Mouse (Mus musculus): Measurements from ENCODE around the gene Fmo5. TPM values are rescaled to one million over a fixed set of nuclear protein-coding genes. Genes with fewer than 3 reads are reported as not detected.
A peak's percentile ranks its signal among the peaks of the same experiment; 100 is the strongest.

The Fmo5 gene
- polyA plus RNA-seq, 1 experiment from 2014 or later: 3.7 TPM

- no peak for ATAC-seq (ENCODE audit: insufficient number of reproducible peaks, insufficient read depth, low FRiP score, low read depth)
- Histone ChIP-seq H3K4me1 (ENCODE audit: control insufficient read depth in 2 of 2, insufficient read depth in 2 of 2, low read length in 2 of 2) (no peaks in the 10 kb centered on the region), H3K36me3 (ENCODE audit: control insufficient read depth, insufficient read depth, low read length) (no peaks in the 10 kb centered on the region), H3K27me3 (ENCODE audit: control insufficient read depth, insufficient read depth, low read length) (no peaks in the 10 kb centered on the region; the same call in 1 of the 2 replicates), H3K27ac (replicated peaks in 1 of 2; ENCODE audit: control insufficient read depth in 1 of 2, insufficient read depth in 1 of 2, low read depth in 2 of 2, low read length in 2 of 2) (no peak overlapping the region), H3K9me3 (ENCODE audit: control insufficient read depth, low read length) (no peaks in the 10 kb centered on the region), H3K4me3 (ENCODE audit: control insufficient read depth in 1 of 2, insufficient read depth in 1 of 2, low read depth in 1 of 2, low read length in 2 of 2) (no peak overlapping the region), H3K9ac (ENCODE audit: low read length) (no peak overlapping the region), H3K4me2 (ENCODE audit: low read length) (no peak overlapping the region)
- WGBS: 91% methylated on average over 18 of the region's 19 CpGs
Observed at GRCm38 (mm10) chr3:97617091-97617825, 11.3 kb upstream of the Fmo5 start.

- Histone ChIP-seq H3K27me3 (ENCODE audit: control insufficient read depth, insufficient read depth, low read length) (no peaks in the 10 kb centered on the region), H3K4me2 (ENCODE audit: low read length) (no peak overlapping the region), H3K4me3 (ENCODE audit: control insufficient read depth in 1 of 2, insufficient read depth in 1 of 2, low read depth in 1 of 2, low read length in 2 of 2) (no peak overlapping the region), H3K9me3 (ENCODE audit: control insufficient read depth, low read length) (no peaks in the 10 kb centered on the region), H3K4me1 (ENCODE audit: control insufficient read depth in 2 of 2, insufficient read depth in 2 of 2, low read length in 2 of 2) (no peaks in the 10 kb centered on the region), H3K27ac (replicated peaks in 1 of 2; ENCODE audit: control insufficient read depth in 1 of 2, insufficient read depth in 1 of 2, low read depth in 2 of 2, low read length in 2 of 2) (no peak overlapping the region), H3K36me3 (ENCODE audit: control insufficient read depth, insufficient read depth, low read length) (no peaks in the 10 kb centered on the region), H3K9ac (ENCODE audit: low read length) (no peak overlapping the region)
- 72% methylated on average over 8 of the region's 8 CpGs for WGBS
- ATAC-seq (ENCODE audit: insufficient number of reproducible peaks, insufficient read depth, low FRiP score, low read depth): no peak
Observed at GRCm38 (mm10) chr3:97617899-97618298, 10.7 kb upstream of the Fmo5 start.

GRCm38 (mm10) chr3:97620657-97621056, 7.9 kb upstream of the Fmo5 start:
- Histone ChIP-seq H3K36me3 (ENCODE audit: control insufficient read depth, insufficient read depth, low read length) (no peaks in the 10 kb centered on the region), H3K4me2 (ENCODE audit: low read length) (no peak overlapping the region), H3K9me3 (ENCODE audit: control insufficient read depth, low read length) (no peaks in the 10 kb centered on the region), H3K4me1 (ENCODE audit: control insufficient read depth in 2 of 2, insufficient read depth in 2 of 2, low read length in 2 of 2) (no peaks in the 10 kb centered on the region), H3K4me3 (ENCODE audit: control insufficient read depth in 1 of 2, insufficient read depth in 1 of 2, low read depth in 1 of 2, low read length in 2 of 2) (no peak overlapping the region), H3K9ac (ENCODE audit: low read length) (no peak overlapping the region), H3K27ac (replicated peaks in 1 of 2; ENCODE audit: control insufficient read depth in 1 of 2, insufficient read depth in 1 of 2, low read depth in 2 of 2, low read length in 2 of 2) (no peak overlapping the region), H3K27me3 (ENCODE audit: control insufficient read depth, insufficient read depth, low read length) (no peaks in the 10 kb centered on the region)
- ATAC-seq (ENCODE audit: insufficient number of reproducible peaks, insufficient read depth, low FRiP score, low read depth): no peak
- WGBS: 84% methylated on average over 4 of the region's 4 CpGs

GRCm38 (mm10) chr3:97624611-97625010, 4.0 kb upstream of the Fmo5 start:
- no peak overlapping the region for H3K4me2 ChIP-seq (ENCODE audit: low read length)
- 54% methylated on average over 2 of the region's 2 CpGs for WGBS
- H3K27ac ChIP-seq (replicated peaks in 1 of 2; ENCODE audit: control insufficient read depth in 1 of 2, insufficient read depth in 1 of 2, low read depth in 2 of 2, low read length in 2 of 2): no peak overlapping the region
- H3K9me3 ChIP-seq (ENCODE audit: control insufficient read depth, low read length): no peaks in the 10 kb centered on the region
- ATAC-seq (ENCODE audit: insufficient number of reproducible peaks, insufficient read depth, low FRiP score, low read depth): no peak
- H3K4me1 ChIP-seq (ENCODE audit: control insufficient read depth in 2 of 2, insufficient read depth in 2 of 2, low read length in 2 of 2): peaks cover 3 to 6% of the 10 kb centered on the region in 2 experiments; a peak in 3 of 4 replicates
- no peaks in the 10 kb centered on the region for H3K27me3 ChIP-seq (ENCODE audit: control insufficient read depth, insufficient read depth, low read length)
- no peak overlapping the region for H3K9ac ChIP-seq (ENCODE audit: low read length)
- H3K36me3 ChIP-seq (ENCODE audit: control insufficient read depth, insufficient read depth, low read length): no peaks in the 10 kb centered on the region
- H3K4me3 ChIP-seq (ENCODE audit: control insufficient read depth in 1 of 2, insufficient read depth in 1 of 2, low read depth in 1 of 2, low read length in 2 of 2): no peak overlapping the region

- 65% methylated on average over 7 of the region's 7 CpGs for WGBS
- ATAC-seq (ENCODE audit: insufficient number of reproducible peaks, insufficient read depth, low FRiP score, low read depth): no peak
- peaks cover 3 to 6% of the 10 kb centered on the region in 2 experiments; a peak in 3 of 4 replicates for H3K4me1 ChIP-seq (ENCODE audit: control insufficient read depth in 2 of 2, insufficient read depth in 2 of 2, low read length in 2 of 2)
- peak overlapping the region in 1 of 2 experiments; percentile 40; a peak in 1 of 4 replicates for H3K4me3 ChIP-seq (ENCODE audit: control insufficient read depth in 1 of 2, insufficient read depth in 1 of 2, low read depth in 1 of 2, low read length in 2 of 2)
- no peaks in the 10 kb centered on the region for H3K36me3 ChIP-seq (ENCODE audit: control insufficient read depth, insufficient read depth, low read length)
- no peaks in the 10 kb centered on the region for H3K27me3 ChIP-seq (ENCODE audit: control insufficient read depth, insufficient read depth, low read length)
- peak overlapping the region; percentile 55 for H3K4me2 ChIP-seq (ENCODE audit: low read length)
- no peak overlapping the region for H3K9ac ChIP-seq (ENCODE audit: low read length)
- H3K9me3 ChIP-seq (ENCODE audit: control insufficient read depth, low read length): no peaks in the 10 kb centered on the region
- no peak overlapping the region for H3K27ac ChIP-seq (replicated peaks in 1 of 2; ENCODE audit: control insufficient read depth in 1 of 2, insufficient read depth in 1 of 2, low read depth in 2 of 2, low read length in 2 of 2)
Observed at GRCm38 (mm10) chr3:97627893-97628292, 711 bp upstream of the Fmo5 start.

- WGBS: 80% methylated on average over 4 of the region's 4 CpGs
- Histone ChIP-seq H3K27me3 (ENCODE audit: control insufficient read depth, insufficient read depth, low read length) (no peaks in the 10 kb centered on the region), H3K27ac (replicated peaks in 1 of 2; ENCODE audit: control insufficient read depth in 1 of 2, insufficient read depth in 1 of 2, low read depth in 2 of 2, low read length in 2 of 2) (no peak overlapping the region), H3K9me3 (ENCODE audit: control insufficient read depth, low read length) (no peaks in the 10 kb centered on the region), H3K4me2 (ENCODE audit: low read length) (no peak overlapping the region), H3K9ac (ENCODE audit: low read length) (no peak overlapping the region), H3K4me3 (ENCODE audit: control insufficient read depth in 1 of 2, insufficient read depth in 1 of 2, low read depth in 1 of 2, low read length in 2 of 2) (no peak overlapping the region), H3K36me3 (ENCODE audit: control insufficient read depth, insufficient read depth, low read length) (no peaks in the 10 kb centered on the region), H3K4me1 (ENCODE audit: control insufficient read depth in 2 of 2, insufficient read depth in 2 of 2, low read length in 2 of 2) (peaks cover 6 to 18% of the 10 kb centered on the region in 2 experiments)
- ATAC-seq (ENCODE audit: insufficient number of reproducible peaks, insufficient read depth, low FRiP score, low read depth): no peak
Observed at GRCm38 (mm10) chr3:97629941-97630340, 1.3 kb downstream of the Fmo5 start.

- Histone ChIP-seq H3K9ac (ENCODE audit: low read length) (no peak overlapping the region), H3K4me1 (ENCODE audit: control insufficient read depth in 2 of 2, insufficient read depth in 2 of 2, low read length in 2 of 2) (peaks cover 6 to 18% of the 10 kb centered on the region in 2 experiments), H3K27ac (replicated peaks in 1 of 2; ENCODE audit: control insufficient read depth in 1 of 2, insufficient read depth in 1 of 2, low read depth in 2 of 2, low read length in 2 of 2) (no peak overlapping the region), H3K27me3 (ENCODE audit: control insufficient read depth, insufficient read depth, low read length) (no peaks in the 10 kb centered on the region), H3K4me3 (ENCODE audit: control insufficient read depth in 1 of 2, insufficient read depth in 1 of 2, low read depth in 1 of 2, low read length in 2 of 2) (no peak overlapping the region), H3K9me3 (ENCODE audit: control insufficient read depth, low read length) (no peaks in the 10 kb centered on the region), H3K36me3 (ENCODE audit: control insufficient read depth, insufficient read depth, low read length) (no peaks in the 10 kb centered on the region), H3K4me2 (ENCODE audit: low read length) (no peak overlapping the region)
- WGBS: 85% methylated on average over 4 of the region's 4 CpGs
- no peak for ATAC-seq (ENCODE audit: insufficient number of reproducible peaks, insufficient read depth, low FRiP score, low read depth)
Observed at GRCm38 (mm10) chr3:97630746-97631145, 2.1 kb downstream of the Fmo5 start.

Data from heart, embryonic 14.5 days (tissue).